Mouse (Mus musculus): ENCODE measurements around the gene Hdgfl2. TPM values are rescaled to one million over a fixed set of nuclear protein-coding genes. Genes with fewer than 3 reads are reported as not detected.

Hdgfl2 gene
- 10 to 100 TPM; 32.5 to 58.6 (median 40.3) TPM for polyA plus RNA-seq (2017; shearing (Covaris generic))

- peak; percentile 79 for ATAC-seq
Measured at GRCm38 (mm10) chr17:56078880-56079795, at the start of gene Hdgfl2. Gene Hdgfl2, plus strand, starts transcription at chr17:56079634.

- no peak for ATAC-seq
Measured at GRCm38 (mm10) chr17:56030238-56030870, 49.1 kb upstream of the Hdgfl2 start.

GRCm38 (mm10) chr17:56030919-56031318 is 48.5 kb upstream of the Hdgfl2 start:
- no peak for ATAC-seq

GRCm38 (mm10) chr17:56031431-56031830 is 48.0 kb upstream of the Hdgfl2 start:
- ATAC-seq = no peak

- ATAC-seq = no peak
Measured at GRCm38 (mm10) chr17:56032127-56032733, 47.2 kb upstream of the Hdgfl2 start.

GRCm38 (mm10) chr17:56032831-56033230 is 46.6 kb upstream of the Hdgfl2 start:
- no peak for ATAC-seq

- peak; percentile 26 for ATAC-seq
Measured at GRCm38 (mm10) chr17:56034040-56034725, 45.3 kb upstream of the Hdgfl2 start.

GRCm38 (mm10) chr17:56034726-56035100 is 44.7 kb upstream of the Hdgfl2 start:
- no peak for ATAC-seq

GRCm38 (mm10) chr17:56035216-56035615 is 44.2 kb upstream of the Hdgfl2 start:
- no peak for ATAC-seq

GRCm38 (mm10) chr17:56036176-56036900 is 43.1 kb upstream of the Hdgfl2 start, which contains the start of gene Sh3gl1:
Gene Sh3gl1, minus strand, starts transcription at chr17:56036635.
- peak; percentile 76 for ATAC-seq

GRCm38 (mm10) chr17:56036901-56037287 is 42.5 kb upstream of the Hdgfl2 start:
- no peak for ATAC-seq

GRCm38 (mm10) chr17:56038583-56039261 is 40.7 kb upstream of the Hdgfl2 start:
- no peak for ATAC-seq

- no peak for ATAC-seq
Measured at GRCm38 (mm10) chr17:56039345-56039744, 40.1 kb upstream of the Hdgfl2 start.

- ATAC-seq = peak; percentile 71
Measured at GRCm38 (mm10) chr17:56040030-56040856, 39.2 kb upstream of the Hdgfl2 start, which contains the start of gene Chaf1a. Gene Chaf1a, plus strand, starts transcription at chr17:56040439.

GRCm38 (mm10) chr17:56040857-56041163 is 38.6 kb upstream of the Hdgfl2 start:
- ATAC-seq = no peak

GRCm38 (mm10) chr17:56051369-56051768 is 28.1 kb upstream of the Hdgfl2 start:
- no peak for ATAC-seq

GRCm38 (mm10) chr17:56054938-56055337 is 24.5 kb upstream of the Hdgfl2 start:
- ATAC-seq = no peak

GRCm38 (mm10) chr17:56055945-56056678 is 23.3 kb upstream of the Hdgfl2 start:
- ATAC-seq = no peak

GRCm38 (mm10) chr17:56057381-56058120 is 21.9 kb upstream of the Hdgfl2 start:
- ATAC-seq = no peak
